Mouse (Mus musculus) layer of hippocampus, adult 11-12 months (tissue): ENCODE results near the gene Rnf31.

ENCODE experiments used
- DNase-seq: peaks from one replicate; pipeline ENCODE4 v3.0.0; 2022; ENCODE audit warnings: low spot score

Rnf31 gene

DNA sequence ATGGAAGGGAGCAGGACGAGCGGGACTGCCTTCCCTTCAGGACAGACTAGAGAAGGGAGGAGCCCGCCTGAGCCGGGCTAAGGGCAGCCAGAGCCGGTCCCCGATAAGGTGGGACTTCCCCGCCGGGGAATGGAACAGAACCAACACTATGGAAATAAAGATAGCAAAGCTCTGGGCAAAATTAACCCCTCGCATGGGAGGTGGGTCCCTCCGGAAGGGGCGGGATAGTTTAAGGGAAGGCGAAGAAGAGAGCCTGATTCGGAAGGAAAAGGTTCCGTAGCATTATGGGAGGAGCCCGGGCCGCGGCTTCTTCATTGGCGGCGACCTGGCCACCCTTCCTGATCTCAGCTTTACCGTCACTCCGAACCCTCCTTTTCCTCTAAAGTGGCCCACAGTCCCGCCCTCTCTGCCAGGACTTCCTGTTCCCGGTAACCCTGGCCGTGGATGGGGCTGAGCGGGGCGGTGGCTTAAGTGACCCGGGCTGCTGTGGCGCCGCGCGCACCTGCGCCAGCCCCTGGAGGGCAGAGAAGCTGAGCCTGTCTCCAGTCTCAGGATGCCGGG, at the start of gene Rnf31:
Gene Rnf31, plus strand, starts transcription at position 378 of the 561 bp plus-strand sequence.
- DNase-seq: peak; percentile 96

DNA sequence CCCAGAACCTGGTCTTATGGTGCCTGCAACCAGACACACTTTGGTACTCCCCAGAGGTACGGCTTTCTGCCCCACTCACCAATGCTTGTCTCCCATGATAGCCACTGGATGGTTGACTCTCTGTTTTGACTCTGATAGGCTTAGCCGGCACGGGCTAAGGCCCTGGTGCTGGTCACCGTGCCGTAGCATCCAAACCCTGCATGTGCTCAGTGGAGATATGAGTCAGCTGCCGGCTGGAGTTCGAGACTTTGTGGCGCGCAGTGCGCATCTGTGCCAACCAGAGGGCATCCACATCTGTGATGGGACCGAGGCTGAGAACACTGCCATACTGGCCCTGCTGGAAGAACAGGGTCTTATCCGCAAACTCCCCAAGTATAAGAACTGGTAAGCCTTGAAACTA, 49.2 kb upstream of the Rnf31 start:
- no peak for DNase-seq

DNA sequence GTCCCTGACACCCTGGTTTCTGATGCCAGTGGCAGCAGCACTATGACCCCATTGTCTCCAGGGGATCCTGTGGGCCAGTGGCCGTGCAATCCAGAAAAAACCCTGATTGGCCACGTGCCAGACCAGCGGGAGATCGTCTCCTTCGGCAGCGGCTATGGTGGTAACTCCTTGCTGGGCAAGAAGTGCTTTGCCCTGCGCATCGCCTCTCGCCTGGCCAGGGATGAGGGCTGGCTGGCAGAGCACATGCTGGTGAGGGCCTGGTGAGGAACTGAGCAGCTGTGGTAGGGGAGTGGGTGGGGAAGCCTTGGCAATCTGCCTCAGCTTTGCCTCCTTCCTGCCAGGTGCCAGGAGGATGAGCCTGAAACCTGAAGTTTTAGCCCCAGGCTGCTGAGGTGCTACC, 47.2 kb upstream of the Rnf31 start:
- DNase-seq: no peak

DNA sequence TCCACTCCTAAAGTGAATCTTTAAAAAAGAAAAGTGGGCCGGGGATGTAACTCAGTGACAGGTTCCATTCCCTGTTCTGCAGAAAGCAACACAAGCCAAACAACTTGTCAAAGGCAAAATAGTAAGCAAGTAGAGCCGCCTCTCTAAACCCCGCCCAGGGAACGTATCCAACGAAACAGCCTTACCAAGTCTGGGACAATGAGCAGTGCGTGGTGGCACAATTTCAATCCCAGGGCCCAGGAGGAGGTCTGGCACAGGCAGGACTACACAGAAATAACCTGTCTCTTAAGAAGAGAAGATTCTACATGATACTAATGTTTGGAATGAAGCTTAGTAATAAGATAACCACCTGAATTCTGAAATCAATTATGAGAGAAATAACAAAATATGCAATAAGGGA, 41.3 kb upstream of the Rnf31 start:
- DNase-seq: no peak

DNA sequence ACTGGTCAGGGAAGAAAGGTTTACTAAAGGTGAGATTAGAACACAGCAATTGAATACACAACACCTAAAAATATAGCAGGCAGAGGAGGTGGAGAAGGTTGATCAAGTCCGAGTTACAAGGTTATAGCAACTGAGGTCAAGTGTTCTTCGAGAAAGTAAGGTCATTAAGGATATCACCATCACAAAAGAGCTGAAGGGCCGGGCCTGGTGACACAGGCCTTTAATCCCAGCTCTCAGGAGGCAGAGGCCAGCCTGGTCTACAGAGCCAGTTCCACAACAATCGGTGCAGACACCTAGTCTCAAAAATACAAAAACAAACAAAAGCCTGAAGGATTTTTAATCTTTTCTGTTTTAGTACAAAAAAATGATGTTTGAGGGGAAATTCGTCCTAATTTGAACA, 40.2 kb upstream of the Rnf31 start:
- no peak for DNase-seq

DNA sequence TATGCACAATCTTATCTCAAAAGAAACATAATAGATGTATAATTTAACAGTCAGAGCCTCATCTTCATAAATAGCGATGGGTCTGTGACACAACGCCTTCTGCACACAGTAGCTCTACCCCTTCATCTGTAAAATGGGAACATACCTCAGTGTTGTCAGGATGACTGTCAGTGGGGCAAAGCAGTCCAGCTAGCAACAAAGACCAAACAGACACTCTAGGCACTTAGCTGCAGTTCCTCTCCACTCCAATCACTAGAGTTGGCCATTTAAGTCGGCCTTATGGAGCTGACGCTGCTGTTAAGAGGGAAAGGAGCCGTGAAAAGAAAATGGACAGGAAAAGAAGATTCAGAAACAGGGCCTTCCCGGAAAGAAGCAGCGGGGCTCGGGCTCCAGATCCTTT, 39.7 kb upstream of the Rnf31 start:
- no peak for DNase-seq

DNA sequence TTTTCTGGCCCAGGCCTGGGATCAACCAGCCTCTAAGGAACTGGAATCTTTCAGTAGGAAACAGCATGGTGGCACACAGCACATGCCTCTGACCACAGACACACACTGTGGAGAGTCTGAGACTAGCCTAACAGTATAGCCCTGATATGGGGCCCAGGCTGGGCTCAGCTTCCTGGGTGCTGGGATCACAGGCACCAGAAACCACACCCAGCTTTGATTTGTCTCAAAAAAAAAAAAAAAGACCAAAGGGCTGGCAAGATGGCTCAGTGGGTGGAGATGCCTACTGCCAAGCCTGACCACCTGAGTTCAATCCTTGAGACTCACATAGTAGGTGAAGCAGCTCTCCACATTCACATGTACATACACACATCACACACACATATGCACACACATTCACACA, 36.9 kb upstream of the Rnf31 start:
- no peak for DNase-seq

DNA sequence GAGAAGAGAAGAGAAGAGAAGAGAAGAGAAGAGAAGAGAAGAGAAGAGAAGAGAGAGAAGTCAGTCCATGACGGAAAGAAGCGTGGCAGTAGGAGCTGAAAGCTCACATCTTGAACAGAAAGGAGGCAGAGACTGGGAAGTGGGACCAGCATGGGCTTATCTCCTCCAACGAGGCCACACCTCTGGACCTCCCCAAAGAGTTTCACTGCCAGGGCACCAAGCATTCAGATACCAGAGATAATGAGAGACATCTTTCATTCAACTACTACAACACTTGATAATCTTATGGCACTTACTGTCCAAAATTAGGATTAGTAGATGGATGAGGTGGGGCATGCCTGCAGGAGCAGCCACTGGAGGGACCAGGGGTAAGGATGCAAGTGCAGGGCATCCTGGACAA, 35.7 kb upstream of the Rnf31 start:
- DNase-seq: no peak

DNA sequence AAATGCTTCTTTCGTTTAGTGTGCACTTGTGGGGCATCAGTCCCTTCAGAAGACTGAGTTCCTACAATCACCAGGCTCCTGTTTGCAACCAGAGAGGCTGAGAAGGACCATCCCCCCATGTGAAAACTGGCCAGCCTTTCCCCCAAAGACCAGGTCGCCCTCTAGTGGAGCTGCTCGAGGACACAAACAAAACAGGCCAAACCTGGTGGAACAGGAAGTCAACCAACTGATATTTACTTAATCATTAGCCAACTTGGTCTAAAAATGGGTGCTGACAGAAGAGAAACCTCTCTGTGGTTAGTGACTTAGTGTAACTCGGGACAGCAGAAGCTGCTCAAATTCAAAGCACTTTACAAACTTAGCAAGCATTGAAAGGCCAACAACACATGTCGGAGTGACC, 34.5 kb upstream of the Rnf31 start:
- DNase-seq: peak; percentile 81

DNA sequence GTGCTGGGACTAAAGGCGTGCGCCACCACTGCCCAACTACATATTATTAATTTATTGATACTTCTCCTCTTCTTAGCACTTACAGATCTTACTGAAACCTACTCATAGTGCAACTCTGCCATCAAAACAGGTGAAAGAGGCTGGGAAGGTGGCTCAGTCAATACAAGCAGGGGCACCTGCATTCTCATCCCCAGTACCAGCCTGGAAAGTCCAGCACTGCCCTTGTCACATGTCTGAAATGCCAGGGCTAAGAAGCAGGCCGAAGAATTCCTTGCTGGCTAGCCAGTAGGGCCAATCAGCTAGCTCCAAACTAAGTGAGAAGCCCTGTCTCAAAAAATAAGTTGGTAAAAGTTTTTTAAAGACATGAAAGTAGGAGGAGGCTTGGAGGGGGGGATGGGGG, 33.9 kb upstream of the Rnf31 start:
- no peak for DNase-seq

DNA sequence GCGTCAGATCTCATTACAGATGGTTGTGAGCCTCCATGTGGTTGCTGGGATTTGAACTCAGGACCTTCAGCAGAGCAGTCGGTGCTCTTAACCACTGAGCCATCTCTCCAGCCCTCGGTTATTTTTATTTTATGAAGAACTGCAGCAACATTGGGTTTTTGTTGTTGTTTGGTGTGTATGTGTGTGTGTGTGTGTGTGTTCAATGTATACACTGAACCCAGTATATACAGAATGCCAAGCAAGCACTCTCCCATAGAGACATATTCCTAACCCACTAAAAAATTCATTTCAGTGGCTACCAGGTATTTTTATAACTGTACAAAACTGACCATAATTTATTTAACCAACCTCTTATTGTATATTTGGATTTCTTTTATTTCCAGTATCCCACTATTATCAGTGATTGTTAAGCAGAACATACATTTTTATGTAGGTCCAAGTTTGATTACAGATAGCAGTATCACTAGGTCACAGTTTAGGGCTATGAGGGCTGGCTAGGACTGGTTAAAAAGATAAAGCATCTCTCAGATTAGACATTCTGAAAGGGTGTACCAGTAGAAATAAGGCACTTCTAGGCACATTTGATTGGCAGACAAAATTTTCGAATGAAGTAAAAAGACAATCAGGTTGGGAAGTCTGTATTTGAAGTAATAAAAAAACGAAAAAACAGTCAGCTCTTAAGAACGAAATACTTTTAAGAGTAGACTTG, 32.6 kb upstream of the Rnf31 start:
- DNase-seq: no peak

DNA sequence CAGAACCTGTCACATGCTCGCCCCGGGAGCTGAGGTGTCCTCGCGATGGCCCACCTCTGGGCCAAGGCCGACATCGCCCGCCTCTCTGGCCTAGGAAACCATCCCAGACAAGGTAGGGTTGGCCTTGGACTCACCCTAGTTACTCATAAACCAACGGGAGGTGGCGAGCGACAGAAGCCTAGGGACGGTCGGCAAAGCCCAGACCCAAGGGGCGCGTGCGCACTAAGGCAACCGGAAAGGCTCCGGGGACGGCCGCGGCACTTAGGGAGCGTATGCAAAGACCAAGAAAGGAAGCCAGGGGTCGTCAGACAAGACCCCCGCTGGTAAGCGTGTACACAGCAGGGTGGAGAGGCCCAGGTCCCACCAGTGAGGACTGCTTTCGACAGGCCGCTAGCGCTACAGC, 31.7 kb upstream of the Rnf31 start, which contains the start of gene Dcaf11:
Gene Dcaf11, plus strand, starts transcription at position 208 of the 403 bp plus-strand sequence.
- DNase-seq: peak; percentile 91

DNA sequence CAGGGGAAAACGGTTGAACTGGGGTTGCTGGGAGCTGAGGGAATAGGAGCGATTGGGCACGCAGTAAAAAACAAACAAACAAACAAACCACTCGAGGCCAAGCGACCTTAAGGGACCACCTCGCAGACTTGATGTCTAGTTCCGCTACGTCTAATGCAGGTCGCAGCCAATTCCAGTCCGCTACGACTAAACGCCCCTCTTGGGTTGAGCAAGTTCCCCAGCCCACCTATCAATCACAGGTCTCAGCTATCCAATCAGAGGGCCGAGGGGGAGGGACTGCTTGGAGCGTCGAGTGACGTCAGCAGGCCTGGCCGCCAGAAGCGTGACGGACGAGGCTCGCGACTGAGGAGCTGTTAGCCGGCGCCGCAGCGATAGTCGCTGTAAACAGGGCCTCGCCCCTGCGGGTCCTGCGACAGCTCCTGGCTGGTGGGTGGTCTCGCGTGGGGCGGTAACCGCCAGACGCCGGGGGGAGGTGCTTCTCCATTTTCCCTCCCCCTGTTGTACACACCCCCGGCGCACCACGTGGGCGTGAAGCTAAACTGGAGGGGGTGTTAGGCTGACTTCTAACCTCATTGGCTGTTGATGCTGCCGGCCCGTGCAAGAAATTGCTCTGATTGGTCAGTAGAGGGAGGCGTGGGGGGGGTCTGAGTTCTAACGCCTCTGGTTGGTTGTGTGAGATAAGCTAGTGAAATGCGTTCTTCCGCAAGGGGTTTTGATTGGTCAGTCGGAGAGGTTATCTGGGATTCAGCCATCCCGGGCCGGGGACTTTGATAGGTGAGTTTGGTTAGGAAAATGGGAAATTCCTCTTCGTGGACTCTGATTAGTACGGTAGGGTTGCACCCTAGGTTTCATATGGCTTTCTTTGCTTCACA, 31.1 kb upstream of the Rnf31 start, which contains the start of gene A730061H03Rik:
Gene A730061H03Rik, minus strand, starts transcription at position 205 of the 872 bp plus-strand sequence.
- peak; percentile 99 for DNase-seq

DNA sequence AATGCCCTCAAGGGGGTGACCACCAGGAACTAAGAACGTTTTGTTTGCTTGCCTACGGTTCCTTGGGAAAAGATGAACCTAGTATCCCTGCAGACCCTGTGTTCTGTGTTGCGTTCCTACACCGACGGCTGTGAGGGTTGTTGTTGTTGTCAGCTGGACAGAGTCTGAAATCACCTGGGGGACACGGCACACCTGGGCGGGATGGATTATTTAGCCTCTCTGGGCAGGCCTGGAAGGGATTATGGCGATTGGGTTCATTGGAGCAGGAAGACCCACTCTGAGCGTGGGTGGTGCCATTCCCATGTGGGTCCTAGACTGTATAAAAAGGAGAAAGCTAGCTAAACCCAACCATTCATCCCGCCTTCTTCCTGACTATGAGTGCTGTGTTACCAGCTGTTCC, 29.6 kb upstream of the Rnf31 start:
- DNase-seq: no peak

DNA sequence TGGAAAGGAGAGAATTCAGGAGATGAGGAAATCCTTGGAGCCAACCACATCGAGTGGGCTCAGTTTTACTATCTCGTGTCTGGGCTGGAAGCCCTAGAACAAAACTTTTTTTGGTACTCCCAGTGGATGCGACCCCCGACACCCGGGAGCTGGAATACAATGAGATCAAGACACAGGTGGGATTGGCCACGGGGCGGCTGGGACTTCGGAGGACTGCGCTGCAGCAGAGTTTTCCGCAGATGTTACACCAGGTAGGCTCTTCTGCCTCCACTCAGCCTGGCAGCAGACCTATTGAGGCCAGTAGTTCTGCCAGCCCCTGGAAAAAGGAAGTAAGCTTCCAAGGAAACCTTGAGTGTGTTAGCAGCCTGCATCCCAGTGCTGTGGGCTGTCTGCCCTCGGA, 28.3 kb upstream of the Rnf31 start:
- DNase-seq: no peak

DNA sequence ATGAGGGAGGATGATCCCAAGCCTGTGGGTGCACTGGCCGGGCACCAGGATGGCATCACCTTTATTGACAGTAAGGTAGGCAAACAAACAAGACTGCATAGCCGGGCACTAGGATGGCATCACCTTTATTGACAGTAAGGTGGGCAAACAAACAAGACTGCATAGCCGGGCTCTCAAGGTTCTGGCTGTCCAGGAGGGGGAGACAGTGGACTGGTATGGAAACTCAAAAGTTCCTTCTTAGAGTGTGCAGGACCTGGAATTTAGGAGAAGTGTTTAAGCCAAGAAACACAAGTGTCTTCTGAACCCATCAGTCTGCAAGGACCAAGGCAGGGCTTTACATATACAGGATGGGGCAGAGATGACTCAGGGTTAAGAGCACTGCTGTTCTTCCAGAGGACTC, 25.8 kb upstream of the Rnf31 start:
- DNase-seq: no peak

DNA sequence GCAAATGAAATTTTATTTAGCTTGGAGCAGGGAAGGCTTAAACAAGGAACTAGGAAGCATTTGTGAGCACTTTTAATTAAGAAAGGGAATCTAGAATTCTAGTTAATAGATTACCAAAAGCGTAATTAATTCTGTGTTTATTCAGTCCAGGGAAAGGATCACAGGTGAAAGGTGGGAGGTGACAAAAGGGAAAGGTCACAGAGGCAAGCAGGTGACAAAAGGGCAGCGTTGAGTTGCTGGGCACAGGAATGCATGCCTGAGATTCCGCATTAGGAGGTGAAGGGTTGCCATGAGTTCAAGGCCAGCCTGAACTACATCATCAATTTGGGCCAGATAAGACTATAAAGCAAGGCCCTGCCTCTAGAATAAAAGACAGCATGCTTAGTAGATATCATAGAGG, 24.0 kb upstream of the Rnf31 start:
- no peak for DNase-seq

DNA sequence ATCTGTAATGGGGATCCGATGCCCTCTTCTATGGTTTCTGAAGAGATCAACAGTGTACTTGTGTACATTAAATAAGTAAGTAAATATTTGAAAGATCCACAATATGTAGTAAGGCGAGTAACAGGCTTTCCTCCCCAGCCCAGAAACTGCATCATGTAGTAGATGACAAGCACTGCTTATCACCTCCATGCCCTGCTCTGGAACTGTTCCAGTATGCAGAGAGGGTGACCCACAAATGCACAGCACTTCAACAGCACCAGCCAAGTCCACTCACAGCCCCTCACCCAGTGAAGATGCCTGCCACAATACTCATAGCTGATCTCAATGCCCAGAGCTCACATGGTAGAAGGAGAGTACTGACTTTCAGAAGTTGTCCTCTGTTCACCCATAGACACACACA, 20.9 kb upstream of the Rnf31 start:
- DNase-seq: no peak

DNA sequence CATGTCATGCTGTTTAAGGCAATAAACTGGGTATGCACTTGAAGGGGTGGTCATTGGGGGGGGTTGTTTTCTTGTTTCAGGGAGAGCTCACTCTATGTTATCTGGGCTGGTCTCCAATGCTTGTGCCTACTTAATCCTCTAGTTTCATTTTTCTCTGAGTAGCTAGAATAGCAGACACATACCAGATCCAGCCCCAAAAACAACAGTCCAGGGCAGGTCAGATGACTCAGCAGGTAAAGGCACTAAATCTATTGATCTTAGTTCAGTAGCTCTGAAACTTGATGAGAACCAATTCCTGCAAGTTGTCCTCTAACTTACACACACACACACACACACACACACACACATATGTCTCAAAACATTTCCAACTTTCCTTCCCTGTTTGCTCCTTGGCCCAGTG, 19.7 kb upstream of the Rnf31 start:
- no peak for DNase-seq

DNA sequence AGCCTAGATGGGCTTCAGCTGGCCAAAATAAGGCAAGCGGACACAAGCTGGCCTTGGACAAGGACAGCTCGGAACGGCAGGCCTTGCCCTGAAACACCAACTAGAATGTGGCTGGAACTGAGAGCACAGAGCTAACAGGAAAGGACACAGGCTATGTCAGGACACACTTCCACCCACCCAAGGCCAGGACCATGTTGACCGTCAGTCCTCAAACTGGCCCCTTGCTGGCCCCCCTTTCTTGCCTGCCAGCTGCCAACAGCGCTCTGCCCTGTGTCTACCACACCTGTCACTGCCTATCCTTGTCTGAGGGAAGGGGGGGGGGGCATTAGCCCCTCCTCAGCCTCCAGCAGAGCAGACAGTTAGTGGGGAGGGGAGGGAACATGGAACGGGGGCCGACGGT, 16.2 kb upstream of the Rnf31 start, which contains the start of gene Fitm1:
Gene Fitm1, plus strand, starts transcription at position 316 of the 400 bp plus-strand sequence.
- DNase-seq: no peak

DNA sequence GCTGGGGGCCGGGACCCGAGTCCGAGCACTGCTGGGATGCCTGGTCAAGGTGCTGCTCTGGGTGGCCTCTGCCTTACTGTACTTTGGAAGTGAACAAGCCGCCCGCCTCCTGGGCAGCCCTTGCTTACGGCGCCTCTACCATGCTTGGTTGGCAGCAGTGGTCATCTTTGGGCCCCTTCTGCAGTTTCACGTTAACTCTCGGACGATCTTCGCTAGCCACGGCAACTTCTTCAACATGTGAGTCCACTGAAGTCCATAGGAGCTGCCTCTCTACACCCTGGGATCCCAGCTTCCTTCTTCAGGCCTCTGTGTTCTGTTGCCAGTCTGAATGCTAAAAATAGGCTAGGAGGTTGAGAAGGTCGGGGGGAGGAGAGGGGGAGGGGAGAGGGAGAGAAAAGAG, 15.8 kb upstream of the Rnf31 start:
- no peak for DNase-seq

DNA sequence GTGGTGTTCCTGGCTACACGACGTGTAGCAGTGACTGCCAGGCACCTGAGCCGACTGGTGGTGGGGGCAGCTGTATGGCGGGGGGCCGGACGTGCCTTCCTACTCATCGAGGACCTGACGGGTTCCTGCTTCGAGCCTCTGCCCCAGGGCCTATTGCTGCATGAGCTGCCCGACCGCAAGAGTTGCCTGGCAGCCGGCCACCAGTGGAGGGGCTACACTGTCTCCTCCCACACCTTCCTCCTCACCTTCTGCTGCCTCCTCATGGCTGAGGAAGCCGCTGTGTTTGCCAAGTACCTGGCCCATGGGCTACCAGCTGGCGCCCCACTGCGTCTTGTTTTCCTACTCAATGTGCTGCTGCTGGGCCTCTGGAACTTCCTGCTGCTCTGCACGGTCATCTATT, 15.1 kb upstream of the Rnf31 start:
- DNase-seq: peak; percentile 55
